Mouse (Mus musculus): ENCODE measurements around the gene Mia2.

DNA sequence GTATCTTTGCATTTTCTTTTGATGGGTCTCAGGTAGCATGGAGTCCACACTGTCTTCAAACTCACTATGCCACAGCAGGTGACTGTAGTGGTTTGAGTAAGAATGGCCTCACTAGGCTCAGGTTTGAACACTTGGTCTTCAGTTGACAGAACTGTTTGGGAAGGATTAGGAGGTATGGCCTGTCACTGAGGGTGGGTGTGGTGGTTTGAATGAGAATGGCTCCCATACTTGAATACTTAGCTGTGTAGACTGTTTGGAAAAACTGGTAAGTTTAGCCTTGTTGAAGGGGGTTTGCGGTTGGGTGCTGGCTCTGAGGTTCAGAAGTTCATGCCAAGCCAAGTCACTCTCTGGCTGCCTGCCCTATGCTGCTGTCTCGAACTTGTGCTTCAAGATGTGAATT lies 103.8 kb downstream of the Mia2 start:
- TF ChIP-seq RAD21 (IDR thresholded peaks at IDR 0.05; ENCODE audit: low read depth, low read length) (no peak), ETS1 (IDR thresholded peaks at IDR 0.05; ENCODE audit: low read depth, low read length) (no peak), CTCF (IDR thresholded peaks at IDR 0.05 in 2 of 3, conservative IDR thresholded peaks at IDR 0.05 in 1 of 3; ENCODE audit: control insufficient read depth in 1 of 3, insufficient read depth in 1 of 3, low read depth in 2 of 3, low read length in 3 of 3, poor library complexity in 1 of 3, severe bottlenecking in 1 of 3) (no peak), KAT2A (conservative IDR thresholded peaks at IDR 0.05; ENCODE audit: low read depth, low read length) (no peak), CHD2 (IDR thresholded peaks at IDR 0.05; ENCODE audit: low read length) (no peak), POLR2A (IDR thresholded peaks at IDR 0.05; ENCODE audit: control insufficient read depth in 1 of 2, insufficient read depth in 1 of 2, low read depth in 1 of 2, low read length in 2 of 2, poor library complexity in 1 of 2) (no peak), EP300 (IDR thresholded peaks at IDR 0.05; ENCODE audit: low read depth in 1 of 2, low read length in 2 of 2) (no peak), ZC3H11A (IDR thresholded peaks at IDR 0.05; ENCODE audit: low read depth, low read length) (no peak), NRF1 (IDR thresholded peaks at IDR 0.05; ENCODE audit: insufficient read depth, low read depth, low read length, poor library complexity, severe bottlenecking) (no peak), HCFC1 (IDR thresholded peaks at IDR 0.05; ENCODE audit: low read depth, low read length) (no peak)
